Mouse (Mus musculus): ENCODE measurements around the gene Mrps14. TPM values are rescaled to one million over a fixed set of nuclear protein-coding genes. Genes with fewer than 3 reads are reported as not detected.

The Mrps14 gene
- polyA plus RNA-seq, 1 experiment from 2014 or later, result 243 TPM

GRCm38 (mm10) chr1:160176903-160177302, 18.1 kb upstream of the Mrps14 start:
- DNase-seq (ENCODE audit: low spot score), result no peak
- WGBS, result 60% methylated on average over 8 of the region's 8 CpGs

GRCm38 (mm10) chr1:160181216-160181615, 13.8 kb upstream of the Mrps14 start:
- Histone ChIP-seq H3K27me3 (replicated peaks; ENCODE audit: control insufficient read depth, insufficient read depth, low read length) (no peaks in the 10 kb centered on the region), H3K9me3 (ENCODE audit: control insufficient read depth, low read length) (no peaks in the 10 kb centered on the region), H3K4me2 (ENCODE audit: low read depth, low read length) (no peak overlapping the region), H3K27ac (replicated peaks; ENCODE audit: low read depth, low read length) (no peak overlapping the region), H3K36me3 (ENCODE audit: control insufficient read depth, insufficient read depth, low read length) (no peaks in the 10 kb centered on the region), H3K4me1 (ENCODE audit: control insufficient read depth, insufficient read depth, low read length) (peaks cover 3% of the 10 kb centered on the region; the same call in 1 of the 2 replicates), H3K4me3 (ENCODE audit: low read depth, low read length) (no peak overlapping the region), H3K9ac (ENCODE audit: low read depth, low read length) (no peak overlapping the region)
- ATAC-seq (ENCODE audit: low read depth), result no peak
- 73% methylated on average over 4 of the region's 4 CpGs for WGBS
- DNase-seq (ENCODE audit: low spot score), result no peak

More at GRCm38 (mm10) chr1:160176903-160177302, 18.1 kb upstream of the Mrps14 start:
- no peak overlapping the region for H3K27ac ChIP-seq (replicated peaks; ENCODE audit: low read depth, low read length)
- 0 out of 2 replicates have a peak, but pooled peaks cover under 1% of the 10 kb centered on the region for H3K4me1 ChIP-seq (ENCODE audit: control insufficient read depth, insufficient read depth, low read length)
- no peak overlapping the region for H3K9ac ChIP-seq (ENCODE audit: low read depth, low read length)
- H3K9me3 ChIP-seq (ENCODE audit: control insufficient read depth, low read length), result no peaks in the 10 kb centered on the region
- H3K4me3 ChIP-seq (ENCODE audit: low read depth, low read length), result no peak overlapping the region
- no peak overlapping the region for H3K4me2 ChIP-seq (ENCODE audit: low read depth, low read length)
- H3K27me3 ChIP-seq (replicated peaks; ENCODE audit: control insufficient read depth, insufficient read depth, low read length), result no peaks in the 10 kb centered on the region
- no peak for ATAC-seq (ENCODE audit: low read depth)
- no peaks in the 10 kb centered on the region for H3K36me3 ChIP-seq (ENCODE audit: control insufficient read depth, insufficient read depth, low read length)

DNA sequence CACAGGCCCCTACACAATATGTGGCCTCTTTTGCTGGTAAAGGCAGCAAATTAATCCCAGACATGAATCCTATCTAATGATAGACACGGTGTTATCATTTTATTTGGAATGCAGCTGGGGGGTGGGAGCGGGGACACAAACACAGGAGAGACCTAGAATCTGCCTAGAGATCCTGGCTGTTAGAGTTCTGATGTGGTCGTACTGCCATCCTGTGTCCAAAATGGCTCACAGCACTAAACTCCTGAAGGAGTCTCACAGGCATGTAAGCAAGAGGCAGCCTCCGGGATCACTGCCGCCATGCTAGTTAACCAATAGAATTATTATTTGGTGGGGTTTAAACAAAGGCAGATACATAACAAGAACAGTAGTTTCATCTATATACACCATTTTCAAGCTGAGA, 10.5 kb upstream of the Mrps14 start:
- Histone ChIP-seq H3K9me3 (ENCODE audit: control insufficient read depth, low read length) (no peaks in the 10 kb centered on the region), H3K4me2 (ENCODE audit: low read depth, low read length) (peak overlapping the region; percentile 5; the same call in 1 of the 2 replicates), H3K27ac (replicated peaks; ENCODE audit: low read depth, low read length) (no peak overlapping the region), H3K9ac (ENCODE audit: low read depth, low read length) (no peak overlapping the region), H3K4me1 (ENCODE audit: control insufficient read depth, insufficient read depth, low read length) (peaks cover 3% of the 10 kb centered on the region; the same call in 1 of the 2 replicates), H3K36me3 (ENCODE audit: control insufficient read depth, insufficient read depth, low read length) (no peaks in the 10 kb centered on the region), H3K4me3 (ENCODE audit: low read depth, low read length) (no peak overlapping the region), H3K27me3 (replicated peaks; ENCODE audit: control insufficient read depth, insufficient read depth, low read length) (no peaks in the 10 kb centered on the region)
- ATAC-seq (ENCODE audit: low read depth) (peak; percentile 85), DNase-seq (ENCODE audit: low spot score) (peak; percentile 70)
- 10% methylated on average over 5 of the region's 5 CpGs for WGBS

- Histone ChIP-seq H3K9ac (ENCODE audit: low read depth, low read length) (peak overlapping the region; percentile 86), H3K36me3 (ENCODE audit: control insufficient read depth, insufficient read depth, low read length) (peaks cover 31% of the 10 kb centered on the region), H3K4me2 (ENCODE audit: low read depth, low read length) (peak overlapping the region; percentile 85), H3K4me3 (ENCODE audit: low read depth, low read length) (peak overlapping the region; percentile 82), H3K27me3 (replicated peaks; ENCODE audit: control insufficient read depth, insufficient read depth, low read length) (no peaks in the 10 kb centered on the region), H3K27ac (replicated peaks; ENCODE audit: low read depth, low read length) (peak overlapping the region; percentile 65; the same call in 1 of the 2 replicates), H3K4me1 (ENCODE audit: control insufficient read depth, insufficient read depth, low read length) (0 out of 2 replicates have a peak, but pooled peaks cover 5% of the 10 kb centered on the region), H3K9me3 (ENCODE audit: control insufficient read depth, low read length) (no peaks in the 10 kb centered on the region)
- WGBS, result under 1% methylated on average over 13 of the region's 13 CpGs
- peak; percentile 34 for ATAC-seq (ENCODE audit: low read depth)
- DNase-seq (ENCODE audit: low spot score), result no peak
Measured at GRCm38 (mm10) chr1:160195337-160195663, 285 bp downstream of the Mrps14 start.

DNA sequence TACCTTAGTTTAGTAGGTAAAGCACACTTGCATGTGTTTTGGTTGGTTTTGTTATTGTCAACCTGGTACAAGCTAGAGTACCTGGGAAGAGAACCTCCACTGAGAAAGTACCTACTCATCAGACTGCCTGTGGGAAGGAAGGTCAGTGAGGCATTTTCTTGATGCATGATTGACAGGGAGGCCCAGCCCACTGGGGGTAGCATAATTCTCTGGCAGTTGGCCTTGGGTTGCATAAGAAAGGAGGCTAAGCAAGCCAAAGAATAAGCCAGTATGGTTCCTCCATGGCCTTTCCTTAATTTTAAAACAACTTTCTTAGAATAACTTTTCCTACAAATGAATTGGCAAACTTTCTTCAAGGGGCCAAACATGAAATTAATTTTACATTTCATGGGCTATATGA, 10.5 kb downstream of the Mrps14 start:
- Histone ChIP-seq H3K36me3 (ENCODE audit: control insufficient read depth, insufficient read depth, low read length) (peaks cover 71% of the 10 kb centered on the region), H3K9me3 (ENCODE audit: control insufficient read depth, low read length) (no peaks in the 10 kb centered on the region), H3K4me1 (ENCODE audit: control insufficient read depth, insufficient read depth, low read length) (peaks cover 5% of the 10 kb centered on the region), H3K27ac (replicated peaks; ENCODE audit: low read depth, low read length) (no peak overlapping the region), H3K9ac (ENCODE audit: low read depth, low read length) (no peak overlapping the region), H3K27me3 (replicated peaks; ENCODE audit: control insufficient read depth, insufficient read depth, low read length) (no peaks in the 10 kb centered on the region), H3K4me2 (ENCODE audit: low read depth, low read length) (no peak overlapping the region), H3K4me3 (ENCODE audit: low read depth, low read length) (no peak overlapping the region)
- ATAC-seq (ENCODE audit: low read depth), result no peak
- DNase-seq (ENCODE audit: low spot score), result no peak

DNA sequence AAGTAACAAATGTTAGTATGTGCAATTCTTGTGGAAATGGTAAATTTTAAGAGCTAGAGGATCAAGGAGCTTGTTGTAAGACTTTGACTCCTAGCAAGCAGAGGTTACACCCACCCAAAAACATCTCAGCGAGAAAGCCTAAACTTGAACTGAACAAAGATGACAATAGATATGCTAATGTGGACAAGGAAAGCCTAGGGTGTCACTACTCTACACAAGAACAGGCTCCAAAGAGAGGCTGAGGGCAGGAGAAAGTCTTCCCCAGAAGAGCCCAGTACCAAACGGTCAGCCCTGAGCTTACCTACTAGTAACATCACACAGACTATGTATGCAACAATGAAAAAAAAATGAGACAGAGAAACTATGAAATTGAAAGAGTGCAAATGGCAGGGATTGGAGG, 14.8 kb downstream of the Mrps14 start:
- 85% methylated on average over 2 of the region's 2 CpGs for WGBS
- H3K27ac ChIP-seq (replicated peaks; ENCODE audit: low read depth, low read length), result no peak overlapping the region
- H3K9ac ChIP-seq (ENCODE audit: low read depth, low read length), result no peak overlapping the region
- DNase-seq (ENCODE audit: low spot score) (no peak), ATAC-seq (ENCODE audit: low read depth) (no peak)
- peaks cover 21% of the 10 kb centered on the region for H3K4me1 ChIP-seq (ENCODE audit: control insufficient read depth, insufficient read depth, low read length)
- no peak overlapping the region for H3K4me3 ChIP-seq (ENCODE audit: low read depth, low read length)
- no peaks in the 10 kb centered on the region for H3K9me3 ChIP-seq (ENCODE audit: control insufficient read depth, low read length)
- H3K36me3 ChIP-seq (ENCODE audit: control insufficient read depth, insufficient read depth, low read length), result peaks cover 31% of the 10 kb centered on the region
- no peaks in the 10 kb centered on the region for H3K27me3 ChIP-seq (replicated peaks; ENCODE audit: control insufficient read depth, insufficient read depth, low read length)
- H3K4me2 ChIP-seq (ENCODE audit: low read depth, low read length), result no peak overlapping the region

DNA sequence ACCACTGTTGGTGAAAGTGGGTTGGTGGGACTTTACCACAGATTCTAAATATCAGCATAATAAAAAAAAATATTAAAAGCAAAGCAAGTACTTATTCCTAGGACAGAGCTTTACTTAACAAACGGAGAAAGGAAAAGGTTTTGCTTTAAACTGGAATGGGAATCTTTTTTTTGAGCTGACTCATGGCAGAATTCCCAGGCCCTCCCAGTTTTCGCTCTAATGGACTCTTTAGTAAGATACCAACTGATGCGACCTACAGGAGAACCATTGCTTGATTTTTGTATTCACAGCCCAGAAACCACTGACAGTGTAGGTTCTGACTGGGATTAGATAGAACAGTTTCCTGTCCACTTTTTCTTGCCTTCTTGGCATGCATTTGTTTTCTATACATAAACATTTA, 15.6 kb downstream of the Mrps14 start:
- Histone ChIP-seq H3K4me1 (ENCODE audit: control insufficient read depth, insufficient read depth, low read length) (peaks cover 21% of the 10 kb centered on the region), H3K9ac (ENCODE audit: low read depth, low read length) (no peak overlapping the region), H3K9me3 (ENCODE audit: control insufficient read depth, low read length) (no peaks in the 10 kb centered on the region), H3K27me3 (replicated peaks; ENCODE audit: control insufficient read depth, insufficient read depth, low read length) (no peaks in the 10 kb centered on the region), H3K36me3 (ENCODE audit: control insufficient read depth, insufficient read depth, low read length) (peaks cover 25% of the 10 kb centered on the region), H3K27ac (replicated peaks; ENCODE audit: low read depth, low read length) (no peak overlapping the region), H3K4me3 (ENCODE audit: low read depth, low read length) (peak overlapping the region; percentile 73), H3K4me2 (ENCODE audit: low read depth, low read length) (peak overlapping the region; percentile 75)
- ATAC-seq (ENCODE audit: low read depth) (no peak), DNase-seq (ENCODE audit: low spot score) (no peak)
- 57% methylated on average over 3 of the region's 3 CpGs for WGBS

DNA sequence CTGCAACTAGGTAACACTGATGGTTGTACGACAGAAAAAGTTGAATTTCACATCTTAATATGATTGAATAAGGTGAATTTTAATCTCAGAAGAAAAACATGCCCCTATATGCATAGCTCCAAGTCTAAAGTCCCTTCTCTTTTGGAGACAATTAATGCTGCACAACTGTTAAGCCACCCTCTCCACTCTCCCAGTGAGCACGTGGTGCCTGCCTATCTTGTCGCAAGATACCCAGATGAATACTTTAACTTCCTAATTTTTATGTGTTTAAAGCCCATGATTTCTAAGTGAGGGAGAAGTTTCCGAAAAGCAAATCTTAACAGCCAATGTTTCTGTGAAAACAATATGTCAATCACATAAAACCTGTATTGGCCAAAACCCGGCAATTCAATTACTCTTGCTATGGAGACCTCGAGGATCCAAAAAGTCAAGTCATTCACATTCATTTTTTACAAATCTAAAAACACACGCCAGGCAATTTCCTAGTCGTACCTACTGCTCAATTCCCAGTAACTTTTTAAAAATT, 16.6 kb downstream of the Mrps14 start:
- Histone ChIP-seq H3K4me3 (ENCODE audit: low read depth, low read length) (peak overlapping the region; percentile 73), H3K9ac (ENCODE audit: low read depth, low read length) (peak overlapping the region; percentile 85), H3K4me2 (ENCODE audit: low read depth, low read length) (peak overlapping the region; percentile 75), H3K36me3 (ENCODE audit: control insufficient read depth, insufficient read depth, low read length) (peaks cover 14% of the 10 kb centered on the region), H3K27ac (replicated peaks; ENCODE audit: low read depth, low read length) (peak overlapping the region; percentile 87), H3K9me3 (ENCODE audit: control insufficient read depth, low read length) (no peaks in the 10 kb centered on the region), H3K27me3 (replicated peaks; ENCODE audit: control insufficient read depth, insufficient read depth, low read length) (no peaks in the 10 kb centered on the region), H3K4me1 (ENCODE audit: control insufficient read depth, insufficient read depth, low read length) (peaks cover 21% of the 10 kb centered on the region)
- no peak for ATAC-seq (ENCODE audit: low read depth)
- WGBS, result 2% methylated on average over 8 of the region's 8 CpGs
- DNase-seq (ENCODE audit: low spot score), result no peak

DNA sequence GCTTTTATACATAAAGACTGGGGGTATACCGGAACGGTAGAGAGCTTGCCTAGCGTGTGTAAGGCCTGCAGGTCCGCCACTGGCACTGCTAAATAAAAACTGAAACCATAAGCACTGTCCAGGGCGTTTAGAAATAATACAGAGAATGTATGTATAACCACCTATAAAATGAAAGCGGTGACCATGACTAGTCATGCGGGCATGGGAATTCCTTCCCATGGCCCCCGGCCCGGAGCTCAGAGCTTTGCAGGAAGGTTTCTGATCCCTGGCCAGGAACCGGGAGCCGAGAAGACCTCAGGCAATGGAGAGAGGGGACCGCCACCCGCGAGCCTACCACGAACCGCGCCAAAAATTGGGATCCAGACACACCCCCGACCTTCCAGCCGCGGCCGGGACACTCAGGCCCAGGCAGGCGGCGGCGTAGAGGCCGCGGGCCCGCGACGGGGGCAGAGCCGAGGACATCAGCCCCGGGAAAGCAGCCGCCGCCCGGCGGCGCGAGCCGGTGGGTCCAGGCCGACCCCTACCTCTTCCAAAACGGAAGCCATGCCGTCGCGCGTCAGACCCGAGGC, 17.2 kb downstream of the Mrps14 start:
- Histone ChIP-seq H3K9me3 (ENCODE audit: control insufficient read depth, low read length) (no peaks in the 10 kb centered on the region), H3K9ac (ENCODE audit: low read depth, low read length) (peak overlapping the region; percentile 85), H3K4me1 (ENCODE audit: control insufficient read depth, insufficient read depth, low read length) (peaks cover 21% of the 10 kb centered on the region), H3K4me3 (ENCODE audit: low read depth, low read length) (peak overlapping the region; percentile 73), H3K27ac (replicated peaks; ENCODE audit: low read depth, low read length) (peak overlapping the region; percentile 87), H3K4me2 (ENCODE audit: low read depth, low read length) (peak overlapping the region; percentile 75), H3K27me3 (replicated peaks; ENCODE audit: control insufficient read depth, insufficient read depth, low read length) (no peaks in the 10 kb centered on the region), H3K36me3 (ENCODE audit: control insufficient read depth, insufficient read depth, low read length) (peaks cover 9% of the 10 kb centered on the region)
- peak; percentile 41 for DNase-seq (ENCODE audit: low spot score)
- ATAC-seq (ENCODE audit: low read depth), result peak; percentile 67
- WGBS, result under 1% methylated on average over 12 of the region's 45 CpGs

Measured in embryonic facial prominence, embryonic 14.5 days (tissue).